Mouse (Mus musculus): ENCODE measurements around the gene Wipi2. TPM values are rescaled to one million over a fixed set of nuclear protein-coding genes. Genes with fewer than 3 reads are reported as not detected.
A peak's percentile ranks its signal among the peaks of the same experiment; 100 is the strongest.

Gene Wipi2
- polyA plus RNA-seq, 1 experiment from 2014 or later, result 48.3 TPM

GRCm38 (mm10) chr5:142701651-142702510 is 74.4 kb downstream of the Wipi2 start:
- H3K27ac ChIP-seq (replicated peaks; ENCODE audit: low read depth, low read length), result peak overlapping the region; percentile 64; the same call in 1 of the 2 replicates
- under 1% methylated on average over 69 of the region's 72 CpGs for WGBS
- H3K4me2 ChIP-seq (ENCODE audit: low read length), result peak overlapping the region; percentile 90
- H3K27me3 ChIP-seq (ENCODE audit: control insufficient read depth, insufficient read depth, low read length), result no peaks in the 10 kb centered on the region
- no peaks in the 10 kb centered on the region for H3K9me3 ChIP-seq (ENCODE audit: control insufficient read depth, low read length)
- H3K4me1 ChIP-seq (ENCODE audit: control insufficient read depth, insufficient read depth, low read length), result peaks cover 15% of the 10 kb centered on the region
- peak overlapping the region; percentile 83 for H3K4me3 ChIP-seq (replicated peaks; ENCODE audit: low read depth, low read length)
- ATAC-seq (ENCODE audit: low FRiP score, low TSS enrichment) (peak; percentile 82), DNase-seq (peak; percentile 90)
- H3K9ac ChIP-seq (replicated peaks; ENCODE audit: low read length), result peak overlapping the region; percentile 94
- H3K36me3 ChIP-seq (ENCODE audit: control insufficient read depth, insufficient read depth, low read length), result peaks cover 8% of the 10 kb centered on the region; the same call in 1 of the 2 replicates

DNA sequence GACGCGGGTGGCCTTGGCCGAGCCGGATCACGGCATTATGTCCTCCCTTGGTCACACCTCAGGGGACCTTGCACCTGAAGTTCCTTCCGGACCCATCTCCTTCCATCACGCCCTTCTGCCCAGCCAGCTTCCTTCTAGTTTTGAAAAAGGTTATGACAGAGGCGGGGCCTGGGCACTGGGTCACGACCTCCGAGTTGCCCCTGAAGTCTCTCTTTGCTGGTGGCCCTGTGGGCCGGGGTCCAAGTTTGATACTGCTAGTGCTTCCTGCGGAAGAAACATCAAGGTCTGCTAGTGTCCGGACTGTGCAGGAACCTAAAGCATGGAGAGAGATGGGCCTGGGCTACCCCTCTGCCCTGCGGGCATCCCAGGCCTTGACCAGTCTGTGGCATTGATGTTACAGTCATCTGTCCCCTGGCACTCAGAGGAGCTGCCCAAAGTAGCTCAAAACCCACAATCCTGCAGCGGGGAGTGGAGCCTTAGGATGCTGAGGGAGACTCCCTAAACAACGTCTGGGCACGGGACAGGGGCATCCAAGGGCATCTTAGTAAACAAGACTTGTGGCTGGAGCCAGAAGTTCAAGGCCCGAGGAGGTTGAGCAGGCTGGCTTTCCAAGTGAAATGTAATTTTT is 75.1 kb downstream of the Wipi2 start:
- no peaks in the 10 kb centered on the region for H3K27me3 ChIP-seq (ENCODE audit: control insufficient read depth, insufficient read depth, low read length)
- ATAC-seq (ENCODE audit: low FRiP score, low TSS enrichment) (0 out of 2 replicates have a peak, but pooled peaks have one; percentile 7), DNase-seq (no peak)
- H3K9me3 ChIP-seq (ENCODE audit: control insufficient read depth, low read length), result no peaks in the 10 kb centered on the region
- peak overlapping the region; percentile 94 for H3K9ac ChIP-seq (replicated peaks; ENCODE audit: low read length)
- H3K4me1 ChIP-seq (ENCODE audit: control insufficient read depth, insufficient read depth, low read length), result peaks cover 15% of the 10 kb centered on the region
- WGBS, result 19% methylated on average over 18 of the region's 18 CpGs
- H3K36me3 ChIP-seq (ENCODE audit: control insufficient read depth, insufficient read depth, low read length), result peaks cover 8% of the 10 kb centered on the region
- peak overlapping the region; percentile 83 for H3K4me3 ChIP-seq (replicated peaks; ENCODE audit: low read depth, low read length)
- peak overlapping the region; percentile 90 for H3K4me2 ChIP-seq (ENCODE audit: low read length)
- peak overlapping the region; percentile 64; the same call in 1 of the 2 replicates for H3K27ac ChIP-seq (replicated peaks; ENCODE audit: low read depth, low read length)

DNA sequence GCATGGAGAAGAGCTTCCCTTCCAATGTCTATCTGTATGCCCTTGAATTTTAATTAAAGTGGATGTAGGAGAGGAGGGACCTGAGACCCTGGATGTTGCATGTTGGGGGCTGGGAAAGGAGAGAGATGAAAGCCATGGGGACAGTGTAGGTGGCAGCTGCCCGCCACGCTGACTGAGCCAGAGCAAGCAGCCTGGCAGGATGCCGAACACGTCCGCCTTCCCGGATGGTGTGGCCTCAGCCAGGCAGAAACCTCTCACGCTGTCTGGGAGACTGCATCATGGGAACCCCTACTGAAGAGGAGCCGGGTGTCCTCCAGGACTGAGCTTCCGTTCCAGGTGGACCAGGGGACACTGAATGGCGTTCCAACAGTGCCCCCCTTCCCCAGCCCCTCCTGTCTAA is 76.1 kb downstream of the Wipi2 start:
- WGBS, result 67% methylated on average over 10 of the region's 10 CpGs
- peak overlapping the region; percentile 94 for H3K9ac ChIP-seq (replicated peaks; ENCODE audit: low read length)
- H3K9me3 ChIP-seq (ENCODE audit: control insufficient read depth, low read length), result no peaks in the 10 kb centered on the region
- H3K4me1 ChIP-seq (ENCODE audit: control insufficient read depth, insufficient read depth, low read length), result peaks cover 15% of the 10 kb centered on the region
- DNase-seq (peak; percentile 67), ATAC-seq (ENCODE audit: low FRiP score, low TSS enrichment) (no peak)
- no peaks in the 10 kb centered on the region for H3K27me3 ChIP-seq (ENCODE audit: control insufficient read depth, insufficient read depth, low read length)
- peak overlapping the region; percentile 83 for H3K4me3 ChIP-seq (replicated peaks; ENCODE audit: low read depth, low read length)
- H3K36me3 ChIP-seq (ENCODE audit: control insufficient read depth, insufficient read depth, low read length), result peaks cover 18% of the 10 kb centered on the region
- H3K4me2 ChIP-seq (ENCODE audit: low read length), result peak overlapping the region; percentile 90
- no peak overlapping the region for H3K27ac ChIP-seq (replicated peaks; ENCODE audit: low read depth, low read length)

GRCm38 (mm10) chr5:142707709-142708108 is 80.2 kb downstream of the Wipi2 start:
- no peaks in the 10 kb centered on the region for H3K9me3 ChIP-seq (ENCODE audit: control insufficient read depth, low read length)
- DNase-seq, result no peak
- H3K4me2 ChIP-seq (ENCODE audit: low read length), result no peak overlapping the region
- ATAC-seq (ENCODE audit: low FRiP score, low TSS enrichment), result no peak
- H3K27me3 ChIP-seq (ENCODE audit: control insufficient read depth, insufficient read depth, low read length), result no peaks in the 10 kb centered on the region
- H3K4me1 ChIP-seq (ENCODE audit: control insufficient read depth, insufficient read depth, low read length), result peaks cover 15% of the 10 kb centered on the region
- H3K9ac ChIP-seq (replicated peaks; ENCODE audit: low read length), result no peak overlapping the region
- H3K27ac ChIP-seq (replicated peaks; ENCODE audit: low read depth, low read length), result no peak overlapping the region
- peaks cover 53% of the 10 kb centered on the region for H3K36me3 ChIP-seq (ENCODE audit: control insufficient read depth, insufficient read depth, low read length)
- WGBS, result 93% methylated on average over 5 of the region's 5 CpGs
- no peak overlapping the region for H3K4me3 ChIP-seq (replicated peaks; ENCODE audit: low read depth, low read length)

DNA sequence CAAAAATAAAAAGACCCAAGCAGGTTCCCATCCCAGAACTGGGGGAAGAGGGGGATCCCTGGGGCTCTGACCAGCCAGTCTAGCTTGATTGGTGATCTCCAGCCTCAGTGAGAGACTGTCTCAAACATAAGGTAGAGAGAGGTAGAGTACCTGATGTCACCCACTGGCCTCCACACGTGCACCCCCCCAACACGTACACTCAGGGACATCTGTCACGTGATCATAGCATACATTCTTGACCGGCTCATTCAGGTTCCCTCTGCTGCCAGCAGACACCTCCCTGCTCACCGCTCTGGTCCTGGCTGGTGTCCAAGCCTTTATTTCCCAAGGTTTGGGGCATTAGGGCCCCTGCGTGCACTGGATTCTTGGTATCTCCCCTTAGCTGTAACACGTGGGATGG is 81.9 kb downstream of the Wipi2 start:
- Histone ChIP-seq H3K27me3 (ENCODE audit: control insufficient read depth, insufficient read depth, low read length) (no peaks in the 10 kb centered on the region), H3K4me3 (replicated peaks; ENCODE audit: low read depth, low read length) (no peak overlapping the region), H3K36me3 (ENCODE audit: control insufficient read depth, insufficient read depth, low read length) (peaks cover 66% of the 10 kb centered on the region), H3K9ac (replicated peaks; ENCODE audit: low read length) (no peak overlapping the region), H3K27ac (replicated peaks; ENCODE audit: low read depth, low read length) (no peak overlapping the region), H3K4me1 (ENCODE audit: control insufficient read depth, insufficient read depth, low read length) (no peaks in the 10 kb centered on the region), H3K9me3 (ENCODE audit: control insufficient read depth, low read length) (no peaks in the 10 kb centered on the region), H3K4me2 (ENCODE audit: low read length) (no peak overlapping the region)
- ATAC-seq (ENCODE audit: low FRiP score, low TSS enrichment) (no peak), DNase-seq (no peak)
- WGBS, result 87% methylated on average over 7 of the region's 7 CpGs

DNA sequence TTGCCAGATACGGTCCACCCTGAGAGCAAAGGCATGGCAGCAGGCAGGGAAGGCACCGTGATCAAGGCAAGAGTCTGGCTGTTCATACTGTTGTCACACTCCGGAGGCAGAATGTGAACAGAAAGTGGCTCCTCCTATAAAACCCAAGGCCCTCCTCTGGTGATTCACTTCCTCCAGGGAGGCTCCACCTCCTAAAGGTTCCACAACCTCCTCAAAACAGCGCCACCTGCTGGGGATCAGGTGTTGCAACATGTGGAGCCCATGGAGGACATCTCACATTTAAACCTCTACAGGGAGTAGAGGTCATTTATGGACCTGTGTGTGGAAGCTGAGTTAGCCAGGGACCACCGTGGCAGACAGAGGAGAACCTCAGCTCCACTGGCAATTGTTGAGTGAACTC is 84.9 kb downstream of the Wipi2 start:
- Histone ChIP-seq H3K36me3 (ENCODE audit: control insufficient read depth, insufficient read depth, low read length) (peaks cover 76% of the 10 kb centered on the region), H3K9ac (replicated peaks; ENCODE audit: low read length) (no peak overlapping the region), H3K4me2 (ENCODE audit: low read length) (no peak overlapping the region), H3K4me3 (replicated peaks; ENCODE audit: low read depth, low read length) (no peak overlapping the region), H3K27me3 (ENCODE audit: control insufficient read depth, insufficient read depth, low read length) (no peaks in the 10 kb centered on the region), H3K27ac (replicated peaks; ENCODE audit: low read depth, low read length) (no peak overlapping the region), H3K9me3 (ENCODE audit: control insufficient read depth, low read length) (no peaks in the 10 kb centered on the region), H3K4me1 (ENCODE audit: control insufficient read depth, insufficient read depth, low read length) (no peaks in the 10 kb centered on the region)
- DNase-seq (no peak), ATAC-seq (ENCODE audit: low FRiP score, low TSS enrichment) (no peak)
- WGBS, result 88% methylated on average over 5 of the region's 5 CpGs

GRCm38 (mm10) chr5:142713966-142714365 is 86.5 kb downstream of the Wipi2 start:
- no peak for DNase-seq
- H3K9me3 ChIP-seq (ENCODE audit: control insufficient read depth, low read length), result no peaks in the 10 kb centered on the region
- no peaks in the 10 kb centered on the region for H3K4me1 ChIP-seq (ENCODE audit: control insufficient read depth, insufficient read depth, low read length)
- no peak overlapping the region for H3K4me2 ChIP-seq (ENCODE audit: low read length)
- no peak overlapping the region for H3K4me3 ChIP-seq (replicated peaks; ENCODE audit: low read depth, low read length)
- no peaks in the 10 kb centered on the region for H3K27me3 ChIP-seq (ENCODE audit: control insufficient read depth, insufficient read depth, low read length)
- no peak overlapping the region for H3K27ac ChIP-seq (replicated peaks; ENCODE audit: low read depth, low read length)
- ATAC-seq (ENCODE audit: low FRiP score, low TSS enrichment), result no peak
- no peak overlapping the region for H3K9ac ChIP-seq (replicated peaks; ENCODE audit: low read length)
- WGBS, result 93% methylated on average over 10 of the region's 10 CpGs
- H3K36me3 ChIP-seq (ENCODE audit: control insufficient read depth, insufficient read depth, low read length), result peaks cover 72% of the 10 kb centered on the region

GRCm38 (mm10) chr5:142715059-142715458 is 87.6 kb downstream of the Wipi2 start:
- H3K4me2 ChIP-seq (ENCODE audit: low read length), result no peak overlapping the region
- H3K9ac ChIP-seq (replicated peaks; ENCODE audit: low read length), result no peak overlapping the region
- 87% methylated on average over 9 of the region's 9 CpGs for WGBS
- no peak for ATAC-seq (ENCODE audit: low FRiP score, low TSS enrichment)
- no peaks in the 10 kb centered on the region for H3K4me1 ChIP-seq (ENCODE audit: control insufficient read depth, insufficient read depth, low read length)
- H3K27me3 ChIP-seq (ENCODE audit: control insufficient read depth, insufficient read depth, low read length), result no peaks in the 10 kb centered on the region
- H3K4me3 ChIP-seq (replicated peaks; ENCODE audit: low read depth, low read length), result no peak overlapping the region
- no peak for DNase-seq
- no peaks in the 10 kb centered on the region for H3K9me3 ChIP-seq (ENCODE audit: control insufficient read depth, low read length)
- no peak overlapping the region for H3K27ac ChIP-seq (replicated peaks; ENCODE audit: low read depth, low read length)
- H3K36me3 ChIP-seq (ENCODE audit: control insufficient read depth, insufficient read depth, low read length), result peaks cover 70% of the 10 kb centered on the region

Measured in midbrain, embryonic 14.5 days (tissue).